Mouse (Mus musculus) intestine, embryonic 14.5 days (tissue): ENCODE data around the gene Usp30. TPM values are rescaled to one million over a fixed set of nuclear protein-coding genes. Genes with fewer than 3 reads are reported as not detected.

ENCODE experiments used
- ATAC-seq: fragments of 200-750 bp; cut with Nextera tagmentation; replicated peaks from 2 replicates; pipeline ENCODE4 v1.8.0; 2017; ENCODE audit warnings: low read depth, moderate number of reproducible peaks, moderate TSS enrichment, moderate library complexity; ENCODE audit not compliant: low FRiP score, low TSS enrichment
- DNase-seq: peaks from one replicate; pipeline ENCODE4 v3.0.0-alpha.2; 2018; ENCODE audit warnings: low spot score
- H3K27ac ChIP-seq: fragments of 300-500 bp; sonication (generic); 2 replicates; pipeline ENCODE4 v1.5.1; 2014; ENCODE audit warnings: low read depth, mild to moderate bottlenecking, control low read depth
- H3K27me3 ChIP-seq: fragments of 300-500 bp; sonication (generic); replicated peaks from 2 replicates; pipeline ENCODE4 v1.6.1; 2014; ENCODE audit warnings: low read length, control low read depth; ENCODE audit not compliant: control insufficient read depth, insufficient read depth
- H3K36me3 ChIP-seq: fragments of 300-500 bp; sonication (generic); 2 replicates; pipeline ENCODE4 v1.6.1; 2014; ENCODE audit warnings: low read length, control low read depth; ENCODE audit not compliant: control insufficient read depth, insufficient read depth
- H3K4me1 ChIP-seq: fragments of 300-500 bp; sonication (generic); replicated peaks from 2 replicates; pipeline ENCODE4 v1.6.1; 2014; ENCODE audit warnings: low read length, control low read depth, mixed read lengths; ENCODE audit not compliant: control insufficient read depth, insufficient read depth
- H3K4me2 ChIP-seq: fragments of 300-500 bp; sonication (generic); 2 replicates; pipeline ENCODE4 v1.6.1; 2014; ENCODE audit warnings: low read length
- H3K4me3 ChIP-seq: fragments of 300-500 bp; sonication (generic); 2 replicates; pipeline ENCODE4 v1.5.1; 2014; ENCODE audit warnings: low read depth, low read length, control low read depth, mixed read lengths
- H3K9ac ChIP-seq: fragments of 300-500 bp; sonication (generic); 2 replicates; pipeline ENCODE4 v1.6.1; 2014; ENCODE audit warnings: mild to moderate bottlenecking, low read length
- H3K9me3 ChIP-seq: fragments of 300-500 bp; sonication (generic); 2 replicates; pipeline ENCODE4 v1.6.1; 2016; ENCODE audit warnings: low read length, control low read depth; ENCODE audit not compliant: control insufficient read depth
- WGBS: fragments of 180-500 bp; shearing (Covaris S2); extraction: QIAGEN DNeasy Blood & Tissue Kit; methylation state at CpG from one replicate; pipeline ENCODE4 v1.1.7; 2014; 5-methylcytosine and 5-hydroxymethylcytosine counted together
- polyA plus RNA-seq: library from polyadenylated mRNA; unstranded; fragments of >200 nt; fragmentation: Nextera tagmentation; extraction: Ambion mirVana; gene quantifications from 2 replicates; pipeline ENCODE4 v1.2.1, GENCODE M21; 2014

Usp30 gene
- polyA plus RNA-seq, 1 experiment from 2014 or later = 10.1 TPM

GRCm38 (mm10) chr5:114137481-114138276 lies 72.4 kb downstream of the Usp30 start:
- DNase-seq = no peak
- H3K27ac ChIP-seq = no peak overlapping the region
- ATAC-seq = no peak
- no peaks in the 10 kb centered on the region for H3K9me3 ChIP-seq
- no peak overlapping the region for H3K4me3 ChIP-seq
- 80% methylated on average over 15 of the region's 15 CpGs for WGBS
- H3K9ac ChIP-seq = no peak overlapping the region
- H3K4me2 ChIP-seq = no peak overlapping the region
- H3K4me1 ChIP-seq = peaks cover 21% of the 10 kb centered on the region
- H3K36me3 ChIP-seq = peaks cover 14% of the 10 kb centered on the region
- no peaks in the 10 kb centered on the region for H3K27me3 ChIP-seq

- ATAC-seq (peak; percentile 32; the same call in 1 of the 2 replicates), DNase-seq (peak; percentile 65)
- no peak overlapping the region for H3K9ac ChIP-seq
Observed at GRCm38 (mm10) chr5:114138277-114139164, 73.3 kb downstream of the Usp30 start.

GRCm38 (mm10) chr5:114139175-114139574 lies 73.9 kb downstream of the Usp30 start:
- no peaks in the 10 kb centered on the region for H3K9me3 ChIP-seq
- H3K36me3 ChIP-seq = peaks cover 14% of the 10 kb centered on the region
- 40% methylated on average over 9 of the region's 9 CpGs for WGBS
- peak overlapping the region; percentile 80 for H3K27ac ChIP-seq
- H3K4me1 ChIP-seq = peaks cover 10% of the 10 kb centered on the region; the same call in 1 of the 2 replicates
- H3K27me3 ChIP-seq = no peaks in the 10 kb centered on the region
- H3K9ac ChIP-seq = no peak overlapping the region
- H3K4me3 ChIP-seq = no peak overlapping the region
- H3K4me2 ChIP-seq = peak overlapping the region; percentile 3; the same call in 1 of the 2 replicates
- DNase-seq (peak; percentile 65), ATAC-seq (peak; percentile 48; the same call in 1 of the 2 replicates)

More at GRCm38 (mm10) chr5:114138277-114139164, 73.3 kb downstream of the Usp30 start:
- Histone ChIP-seq H3K9me3 (no peaks in the 10 kb centered on the region), H3K27me3 (no peaks in the 10 kb centered on the region), H3K4me3 (no peak overlapping the region), H3K27ac (peak overlapping the region; percentile 80), H3K4me2 (peak overlapping the region; percentile 3; the same call in 1 of the 2 replicates), H3K36me3 (peaks cover 14% of the 10 kb centered on the region), H3K4me1 (peaks cover 17% of the 10 kb centered on the region)
- 65% methylated on average over 21 of the region's 21 CpGs for WGBS

DNA sequence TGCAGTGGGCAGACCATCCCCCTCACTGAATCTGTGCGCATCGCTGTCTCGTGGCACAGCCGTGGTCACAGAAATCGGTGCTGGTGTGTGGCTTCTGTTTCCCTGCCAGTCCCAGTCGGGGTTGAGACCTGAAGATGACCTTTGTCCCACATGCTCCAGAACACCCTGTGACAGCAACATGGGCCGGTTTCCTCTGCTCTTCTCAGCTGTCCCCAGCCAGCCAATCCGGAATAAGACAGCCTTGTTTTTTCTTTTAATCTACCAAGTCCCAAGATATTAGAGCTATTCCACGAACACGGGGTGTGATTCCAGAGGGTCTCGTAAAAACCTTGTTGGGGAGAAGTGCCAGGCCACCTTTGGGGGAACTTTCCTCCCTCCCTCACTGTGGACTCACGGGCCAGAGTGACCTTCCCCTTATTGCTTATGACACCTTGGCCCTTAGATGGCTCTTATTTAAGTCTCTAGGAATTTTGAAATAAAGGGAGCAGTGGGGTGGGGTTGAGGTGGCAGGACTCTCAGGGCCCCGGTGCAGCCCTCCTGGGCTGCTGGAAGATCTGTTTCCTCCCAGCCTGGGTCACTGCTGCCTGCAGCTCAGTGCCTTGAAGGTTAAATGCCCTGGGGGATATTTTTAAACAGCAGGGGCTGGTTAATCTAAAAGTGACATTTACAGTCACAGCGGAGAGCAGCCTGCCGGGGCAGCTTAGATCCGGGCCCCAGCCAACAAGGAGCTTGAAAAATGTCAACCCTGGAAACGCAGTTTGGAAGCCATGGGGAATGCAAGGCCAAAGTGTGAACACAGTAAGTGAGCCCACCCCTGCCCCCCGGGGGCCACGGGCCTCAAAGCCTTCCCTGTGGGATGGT lies 81.0 kb downstream of the Usp30 start, which contains the start of gene Acacb:
TSS of gene Acacb (plus strand) at position 508 of the 861 bp plus-strand sequence.
- Histone ChIP-seq H3K9ac (no peak within 1 kb of the TSS), H3K4me3 (no peak within 1 kb of the TSS), H3K4me1 (peaks cover 13% of the 10 kb centered on the region), H3K9me3 (no peaks in the 10 kb centered on the region), H3K4me2 (0 out of 2 replicates have a peak within 1 kb of the TSS, but pooled peaks have one; percentile 8), H3K27me3 (no peaks in the 10 kb centered on the region), H3K36me3 (no peaks in the 10 kb centered on the region), H3K27ac (peak within 1 kb of the TSS; percentile 16; the same call in 1 of the 2 replicates)
- DNase-seq = no peak
- no peak for ATAC-seq
- WGBS = 23% methylated on average over 19 of the region's 19 CpGs

DNA sequence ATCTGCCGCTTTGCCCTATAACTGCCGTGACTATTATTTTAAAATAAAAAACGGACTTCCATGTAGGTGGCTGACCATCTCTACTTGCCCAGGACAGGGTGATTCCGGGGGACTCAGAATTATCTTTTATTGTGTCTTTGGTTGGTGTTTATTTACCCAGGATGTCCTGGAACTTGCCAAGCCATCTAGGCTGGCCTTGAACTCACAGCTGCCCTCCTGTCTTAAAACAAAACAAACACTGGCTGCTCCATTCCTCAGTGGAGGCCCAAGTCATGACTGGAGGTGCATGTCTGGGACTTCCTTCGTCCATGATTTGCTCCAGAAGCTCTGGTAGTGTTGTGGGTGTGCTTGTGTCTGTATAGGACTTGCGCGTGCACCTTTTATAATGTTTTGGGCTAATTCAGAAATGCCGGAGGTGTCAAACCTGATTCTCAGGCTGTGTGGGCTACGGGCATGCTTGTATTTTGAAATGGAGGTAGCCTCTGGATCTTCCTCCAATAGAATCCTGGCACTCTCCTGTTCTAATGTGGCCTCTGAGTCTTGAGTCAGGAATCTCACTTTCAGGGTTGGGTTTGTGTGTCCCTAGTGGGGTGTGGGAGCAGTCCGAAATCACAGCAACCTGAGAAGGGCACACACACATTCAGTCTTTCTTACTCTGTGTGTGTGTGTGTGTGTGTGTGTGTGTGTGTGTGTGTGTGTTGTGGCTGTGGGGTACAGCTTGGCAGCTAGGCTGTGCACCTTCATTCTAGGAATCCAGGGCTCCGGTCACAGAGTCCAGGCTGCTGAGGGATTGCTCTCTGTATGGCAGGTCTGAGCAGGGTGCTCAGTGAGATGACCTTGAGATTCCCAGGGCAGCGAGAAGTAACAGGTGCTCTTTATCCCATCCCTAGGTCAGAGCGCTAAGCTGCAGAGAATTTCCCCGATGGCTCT lies 82.0 kb downstream of the Usp30 start:
- Histone ChIP-seq H3K27ac (peak overlapping the region; percentile 16; the same call in 1 of the 2 replicates), H3K4me1 (peaks cover 13% of the 10 kb centered on the region), H3K36me3 (no peaks in the 10 kb centered on the region), H3K9ac (no peak overlapping the region), H3K4me3 (no peak overlapping the region), H3K4me2 (no peak overlapping the region), H3K27me3 (no peaks in the 10 kb centered on the region), H3K9me3 (no peaks in the 10 kb centered on the region)
- DNase-seq (no peak), ATAC-seq (no peak)
- 73% methylated on average over 14 of the region's 14 CpGs for WGBS

- H3K9ac ChIP-seq = no peak overlapping the region
- no peaks in the 10 kb centered on the region for H3K36me3 ChIP-seq
- H3K4me1 ChIP-seq = no peaks in the 10 kb centered on the region
- H3K27ac ChIP-seq = no peak overlapping the region
- H3K4me2 ChIP-seq = no peak overlapping the region
- ATAC-seq (no peak), DNase-seq (no peak)
- WGBS = 83% methylated on average over 12 of the region's 12 CpGs
- H3K9me3 ChIP-seq = no peaks in the 10 kb centered on the region
- H3K4me3 ChIP-seq = no peak overlapping the region
- H3K27me3 ChIP-seq = no peaks in the 10 kb centered on the region
Observed at GRCm38 (mm10) chr5:114152359-114153092, 87.3 kb downstream of the Usp30 start.

DNA sequence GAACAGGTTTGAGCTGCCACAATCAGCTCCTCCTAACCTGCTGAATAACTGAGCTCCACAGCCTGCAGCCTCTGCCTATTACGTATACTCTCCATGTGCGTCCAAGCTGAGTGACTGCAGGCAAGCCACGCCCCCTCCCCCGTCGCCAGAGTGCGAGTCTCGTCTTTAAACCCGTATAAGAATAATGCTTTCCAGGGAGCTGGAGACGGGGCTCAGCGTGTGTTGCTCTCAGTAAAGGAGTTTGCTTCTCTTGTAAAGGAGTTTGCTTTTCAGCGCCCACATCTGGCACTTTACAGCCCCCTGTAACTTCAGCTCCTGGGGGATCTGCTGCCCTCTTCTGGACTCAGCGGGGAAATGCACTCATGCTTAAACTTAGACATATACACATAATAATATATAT lies 88.2 kb downstream of the Usp30 start:
- no peak overlapping the region for H3K9ac ChIP-seq
- peak overlapping the region; percentile 30 for H3K4me2 ChIP-seq
- H3K27ac ChIP-seq = no peak overlapping the region
- H3K36me3 ChIP-seq = no peaks in the 10 kb centered on the region
- H3K4me1 ChIP-seq = no peaks in the 10 kb centered on the region
- ATAC-seq (no peak), DNase-seq (peak; percentile 70)
- 11% methylated on average over 12 of the region's 12 CpGs for WGBS
- no peaks in the 10 kb centered on the region for H3K9me3 ChIP-seq
- no peaks in the 10 kb centered on the region for H3K27me3 ChIP-seq
- H3K4me3 ChIP-seq = 0 out of 2 replicates have a peak overlapping the region, but pooled peaks have one; percentile 8
